Mouse (Mus musculus): ENCODE data around the gene Gm6657.

DNA sequence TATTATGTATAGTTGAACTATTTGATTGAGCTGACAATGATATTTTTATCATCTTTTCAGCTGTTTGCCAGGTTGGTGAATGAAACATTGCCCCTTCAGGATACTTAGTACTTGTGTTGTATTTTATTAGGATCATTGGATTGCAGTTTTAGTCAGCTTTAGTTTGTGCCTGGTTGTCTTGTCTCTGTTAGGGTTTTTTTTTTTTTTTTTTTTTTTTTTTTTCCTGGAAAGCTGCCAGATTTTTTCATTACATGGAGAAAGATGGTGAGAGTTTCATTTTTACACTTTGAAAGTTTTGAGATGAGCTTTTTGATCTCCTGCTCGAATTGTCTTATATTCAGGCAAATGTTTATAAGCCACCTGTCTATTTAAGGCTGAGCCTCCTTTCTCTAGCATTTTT is 54.3 kb downstream of the Gm6657 start:
- no peak for TF ChIP-seq POLR2AphosphoS5 (IDR thresholded peaks at IDR 0.05; ENCODE audit: insufficient replicate concordance, low read depth, low read length)
- TF ChIP-seq TAL1 (conservative IDR thresholded peaks at IDR 0.05; ENCODE audit: low read depth, low read length): no peak
- TF ChIP-seq CTCF (IDR thresholded peaks at IDR 0.05; ENCODE audit: low read depth, low read length): no peak
- TF ChIP-seq GATA1 (IDR thresholded peaks at IDR 0.05; ENCODE audit: borderline replicate concordance, low read length): no peak
- TF ChIP-seq GATA2 (IDR thresholded peaks at IDR 0.05; ENCODE audit: borderline replicate concordance, low read depth, low read length): no peak
